Mouse (Mus musculus) bone marrow, adult 2 months (tissue): ENCODE data around the gene Bpifb6. TPM values are rescaled to one million over a fixed set of nuclear protein-coding genes. Genes with fewer than 3 reads are reported as not detected.

Experiments used
- H3K27ac ChIP-seq: fragments of 200-500 bp; 2 replicates; pipeline ENCODE4 v1.5.1; 2012; ENCODE audit warnings: low read depth, mild to moderate bottlenecking, control low read depth, inconsistent platforms, low read length; ENCODE audit not compliant: control insufficient read depth, poor library complexity, insufficient read depth
- H3K4me1 ChIP-seq: fragments of 200-500 bp; 2 replicates; pipeline ENCODE4 v1.6.1; 2011; ENCODE audit warnings: low read length; ENCODE audit not compliant: control insufficient read depth, insufficient read depth
- H3K4me3 ChIP-seq: fragments of 200-500 bp; replicated peaks from 2 replicates; pipeline ENCODE3; 2011; ENCODE audit warnings: mild to moderate bottlenecking, low read depth, low read length, control low read depth; ENCODE audit not compliant: control insufficient read depth
- CTCF ChIP-seq: fragments of 200-500 bp; IDR thresholded peaks from 2 replicates; pipeline ENCODE4 v1.5.1; 2011; ENCODE audit warnings: low read length, control low read depth; ENCODE audit not compliant: control insufficient read depth, insufficient read depth
- POLR2A ChIP-seq: fragments of 200-500 bp; IDR thresholded peaks from 2 replicates; pipeline ENCODE4 v1.6.1; 2011; ENCODE audit warnings: low read depth, mild to moderate bottlenecking, control low read depth, low read length, borderline replicate concordance; ENCODE audit not compliant: control insufficient read depth
- WGBS: fragments of 180-500 bp; shearing (Covaris S2); methylation state at CpG from one replicate; pipeline ENCODE4 v1.1.7; 2018; 5-methylcytosine and 5-hydroxymethylcytosine counted together
- polyA plus RNA-seq: library from polyadenylated mRNA; stranded (reverse); fragments of >200 nt; gene quantifications from 2 replicates; pipeline ENCODE4 v1.2.4, GENCODE M21; 2011; ENCODE audit warnings: low replicate concordance; ENCODE audit not compliant: missing spikeins, insufficient read depth, insufficient read length

Gene Bpifb6
- polyA plus RNA-seq, 1 experiment: not detected

- no peak overlapping the region for H3K27ac ChIP-seq
- 82% methylated on average over 6 of the region's 6 CpGs for WGBS
- TF ChIP-seq POLR2A: no peak
- TF ChIP-seq CTCF: no peak
- H3K4me3 ChIP-seq: no peak overlapping the region
- no peaks in the 10 kb centered on the region for H3K4me1 ChIP-seq
Observed at GRCm38 (mm10) chr2:153935348-153935747, 35.2 kb downstream of the Bpifb6 start.

DNA sequence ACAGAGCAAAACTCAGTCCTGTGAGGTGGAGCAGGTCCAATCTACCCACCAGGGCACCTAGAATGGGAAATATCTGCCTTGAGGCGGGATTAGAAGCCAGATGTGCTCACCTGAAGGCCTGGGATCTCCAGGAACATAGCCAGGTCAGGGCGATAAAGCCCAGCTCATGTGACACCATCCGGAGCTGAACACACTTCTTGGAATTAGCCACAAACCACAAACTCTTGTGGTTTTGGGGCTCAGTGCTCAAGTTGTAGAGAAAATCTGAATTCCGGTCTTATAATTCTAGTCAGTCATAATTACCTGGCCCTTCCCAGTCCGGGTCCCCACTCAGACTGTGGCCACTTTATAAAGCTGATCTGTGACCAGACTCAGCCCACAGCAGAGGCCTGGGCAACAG, 37.7 kb downstream of the Bpifb6 start, which contains the start of gene Bpifb4:
Gene Bpifb4 (plus strand): TSS at position 370 of the 400 bp plus-strand sequence.
- WGBS: 2% methylated on average over 5 of the region's 5 CpGs
- Histone ChIP-seq H3K4me1 (no peaks in the 10 kb centered on the region), H3K4me3 (no peak within 1 kb of the TSS), H3K27ac (no peak within 1 kb of the TSS)
- TF ChIP-seq CTCF: no peak
- TF ChIP-seq POLR2A: no peak

GRCm38 (mm10) chr2:153943537-153943936, 43.3 kb downstream of the Bpifb6 start:
- H3K4me1 ChIP-seq: no peaks in the 10 kb centered on the region
- no peak overlapping the region for H3K27ac ChIP-seq
- TF ChIP-seq CTCF (peak; percentile 70), POLR2A (no peak)
- 26% methylated on average over 3 of the region's 3 CpGs for WGBS
- no peak overlapping the region for H3K4me3 ChIP-seq

GRCm38 (mm10) chr2:153944567-153944966, 44.4 kb downstream of the Bpifb6 start:
- no peak overlapping the region for H3K4me3 ChIP-seq
- no peak for TF ChIP-seq CTCF
- TF ChIP-seq POLR2A: no peak
- no peak overlapping the region for H3K27ac ChIP-seq
- no peaks in the 10 kb centered on the region for H3K4me1 ChIP-seq
- 75% methylated on average over 8 of the region's 8 CpGs for WGBS

- H3K4me3 ChIP-seq: no peak overlapping the region
- 0 out of 2 replicates have a peak, but pooled peaks cover 1% of the 10 kb centered on the region for H3K4me1 ChIP-seq
- H3K27ac ChIP-seq: no peak overlapping the region
- WGBS: 27% methylated on average over 6 of the region's 6 CpGs
- TF ChIP-seq POLR2A (no peak), CTCF (peak; percentile 38; the same call in 1 of the 2 replicates)
Observed at GRCm38 (mm10) chr2:153952897-153953296, 52.7 kb downstream of the Bpifb6 start.

DNA sequence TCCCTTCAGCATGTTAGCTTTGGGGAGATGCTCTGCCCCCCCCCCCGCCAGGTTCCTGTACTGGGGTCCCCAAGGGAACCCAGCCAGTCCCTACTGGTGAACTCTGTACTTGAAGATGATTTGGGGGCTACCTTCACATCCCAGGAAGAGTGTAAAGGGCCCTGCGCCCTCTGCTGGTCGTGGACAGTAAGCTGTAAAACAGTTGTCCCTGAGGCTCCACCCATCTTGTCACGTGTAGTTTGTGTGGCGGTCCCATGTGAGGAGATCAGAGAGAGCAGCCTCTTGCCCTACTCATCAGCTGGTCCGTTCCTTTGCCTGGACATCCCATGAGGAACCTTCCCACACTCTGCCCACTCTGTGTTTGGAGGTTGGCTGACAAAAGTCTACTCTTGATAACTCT, 53.6 kb downstream of the Bpifb6 start:
- TF ChIP-seq POLR2A: no peak
- TF ChIP-seq CTCF: peak; percentile 72
- H3K27ac ChIP-seq: no peak overlapping the region
- no peak overlapping the region for H3K4me3 ChIP-seq
- 0 out of 2 replicates have a peak, but pooled peaks cover 1% of the 10 kb centered on the region for H3K4me1 ChIP-seq
- 6% methylated on average over 6 of the region's 6 CpGs for WGBS

Other genes with a start within 250 kb of the Bpifb6 start
- gene Dnmt3c, start 203.7 kb upstream of the Bpifb6 start, polyA plus RNA-seq: not detected in 2 replicates
- 28.0 and 32.4 TPM in 2 replicates for gene Mapre1, start 159.1 kb upstream of the Bpifb6 start, polyA plus RNA-seq
- 1.4 TPM in 1 of 2 replicates, not detected in the other for gene Efcab8, start 120.5 kb upstream of the Bpifb6 start, polyA plus RNA-seq
- not detected in 2 replicates for gene Sun5, start 29.3 kb upstream of the Bpifb6 start, polyA plus RNA-seq
- not detected in 2 replicates for gene Bpifb2, start 25.3 kb upstream of the Bpifb6 start, polyA plus RNA-seq
- not detected in 2 replicates for gene Bpifb3, start 17.8 kb downstream of the Bpifb6 start, polyA plus RNA-seq
- not detected in 2 replicates for gene Bpifb4, start 37.8 kb downstream of the Bpifb6 start, polyA plus RNA-seq
- not detected in 2 replicates for gene Bpifa6, start 74.6 kb downstream of the Bpifb6 start, polyA plus RNA-seq
- not detected in 2 replicates for gene Bpifa2, start 107.9 kb downstream of the Bpifb6 start, polyA plus RNA-seq
- not detected in 2 replicates for gene Bpifa3, start 229.9 kb downstream of the Bpifb6 start, polyA plus RNA-seq
- gene Bpifa1, start 242.5 kb downstream of the Bpifb6 start, polyA plus RNA-seq: not detected in 2 replicates